Mouse (Mus musculus): ENCODE results near the gene Ctnnd2.

DNA sequence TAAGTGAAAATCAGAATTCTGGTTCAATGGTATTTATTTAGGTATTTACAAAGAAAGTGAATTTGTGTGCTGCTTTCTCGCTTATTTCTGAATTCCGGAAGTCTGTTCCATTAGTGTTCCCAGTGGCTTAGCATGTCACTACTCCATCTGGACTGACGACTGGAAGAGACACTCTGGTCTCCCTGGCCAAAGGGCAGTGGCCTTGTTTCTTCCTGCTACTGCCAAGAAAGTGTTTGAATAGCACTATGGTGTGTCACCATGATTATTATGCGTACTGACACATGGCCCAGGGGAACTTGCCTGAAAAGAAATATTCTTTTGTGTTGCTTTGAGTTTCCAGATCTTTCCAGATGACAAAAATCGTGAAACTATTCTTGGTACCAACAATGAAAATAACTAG is 266.7 kb downstream of the Ctnnd2 start:
- TF ChIP-seq CTCF (IDR thresholded peaks at IDR 0.05; ENCODE audit: low read depth) (no peak), EP300 (IDR thresholded peaks at IDR 0.05; ENCODE audit: low read depth) (no peak)

Measured in liver, postnatal 0 days (tissue).